Mouse (Mus musculus) intestine, embryonic 14.5 days (tissue): ENCODE measurements at regions not wholly inside any gene's neighbourhood (a gene's known extent, or its start where the extent isn't known, plus 50 kb on each side); places are given as distances from the start of the nearest gene placed in this dataset.

Experiments used
- ATAC-seq: fragments of 200-750 bp; cut with Nextera tagmentation; replicated peaks from 2 replicates; pipeline ENCODE4 v1.8.0; 2017; ENCODE audit warnings: low read depth, moderate number of reproducible peaks, moderate TSS enrichment, moderate library complexity; ENCODE audit not compliant: low FRiP score, low TSS enrichment
- DNase-seq: peaks from one replicate; pipeline ENCODE4 v3.0.0-alpha.2; 2018; ENCODE audit warnings: low spot score
- H3K27ac ChIP-seq: fragments of 300-500 bp; sonication (generic); 2 replicates; pipeline ENCODE4 v1.5.1; 2014; ENCODE audit warnings: low read depth, mild to moderate bottlenecking, control low read depth
- H3K27me3 ChIP-seq: fragments of 300-500 bp; sonication (generic); replicated peaks from 2 replicates; pipeline ENCODE4 v1.6.1; 2014; ENCODE audit warnings: low read length, control low read depth; ENCODE audit not compliant: control insufficient read depth, insufficient read depth
- H3K36me3 ChIP-seq: fragments of 300-500 bp; sonication (generic); 2 replicates; pipeline ENCODE4 v1.6.1; 2014; ENCODE audit warnings: low read length, control low read depth; ENCODE audit not compliant: control insufficient read depth, insufficient read depth
- H3K4me1 ChIP-seq: fragments of 300-500 bp; sonication (generic); replicated peaks from 2 replicates; pipeline ENCODE4 v1.6.1; 2014; ENCODE audit warnings: low read length, control low read depth, mixed read lengths; ENCODE audit not compliant: control insufficient read depth, insufficient read depth
- H3K4me2 ChIP-seq: fragments of 300-500 bp; sonication (generic); 2 replicates; pipeline ENCODE4 v1.6.1; 2014; ENCODE audit warnings: low read length
- H3K4me3 ChIP-seq: fragments of 300-500 bp; sonication (generic); 2 replicates; pipeline ENCODE4 v1.5.1; 2014; ENCODE audit warnings: low read depth, low read length, control low read depth, mixed read lengths
- H3K9ac ChIP-seq: fragments of 300-500 bp; sonication (generic); 2 replicates; pipeline ENCODE4 v1.6.1; 2014; ENCODE audit warnings: mild to moderate bottlenecking, low read length
- H3K9me3 ChIP-seq: fragments of 300-500 bp; sonication (generic); 2 replicates; pipeline ENCODE4 v1.6.1; 2016; ENCODE audit warnings: low read length, control low read depth; ENCODE audit not compliant: control insufficient read depth
- WGBS: fragments of 180-500 bp; shearing (Covaris S2); extraction: QIAGEN DNeasy Blood & Tissue Kit; methylation state at CpG from one replicate; pipeline ENCODE4 v1.1.7; 2014; 5-methylcytosine and 5-hydroxymethylcytosine counted together

DNA sequence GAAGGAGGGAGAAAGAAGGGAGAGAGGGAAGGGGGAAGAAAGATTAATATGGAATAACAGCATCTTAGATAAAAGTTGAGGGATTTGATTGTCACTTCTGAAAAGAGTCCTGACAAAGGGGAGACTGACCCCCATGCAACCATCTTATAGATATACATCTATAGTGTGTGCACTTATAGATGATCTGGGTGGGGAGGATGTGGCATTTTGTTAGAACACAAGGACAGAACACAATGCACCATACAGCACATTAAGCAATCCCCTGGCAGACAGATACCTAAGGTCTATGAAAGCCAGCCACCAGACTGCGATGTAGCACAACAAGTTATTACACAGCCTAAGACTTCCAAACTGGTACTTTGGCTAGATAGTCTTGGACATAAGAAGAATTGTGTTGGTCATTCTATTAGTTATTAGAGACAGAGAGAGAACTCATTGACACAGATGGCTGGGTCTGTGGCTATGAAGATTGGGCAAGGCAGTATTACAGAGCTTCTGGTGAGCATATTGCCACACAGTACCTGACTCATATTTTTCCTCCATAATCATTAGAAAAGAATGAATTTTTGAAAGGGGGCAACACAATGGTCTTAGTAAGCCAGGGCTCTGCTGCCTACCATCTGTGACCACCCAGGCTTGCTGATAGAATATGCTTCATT, 126.3 kb upstream of the Itgb1 start:
- Histone ChIP-seq H3K4me1 (no peaks in the 10 kb centered on the region), H3K27ac (no peak overlapping the region), H3K9ac (no peak overlapping the region), H3K4me2 (no peak overlapping the region), H3K27me3 (no peaks in the 10 kb centered on the region), H3K4me3 (no peak overlapping the region), H3K36me3 (no peaks in the 10 kb centered on the region), H3K9me3 (no peaks in the 10 kb centered on the region)
- DNase-seq (no peak), ATAC-seq (no peak)
- WGBS: 96% methylated on average over 1 of the region's 1 CpGs

- Histone ChIP-seq H3K4me1 (no peaks in the 10 kb centered on the region), H3K27ac (no peak overlapping the region)
- WGBS: 42% methylated on average over 2 of the region's 2 CpGs
Observed at GRCm38 (mm10) chr8:128560418-128560817, 125.0 kb upstream of the Itgb1 start.

DNA sequence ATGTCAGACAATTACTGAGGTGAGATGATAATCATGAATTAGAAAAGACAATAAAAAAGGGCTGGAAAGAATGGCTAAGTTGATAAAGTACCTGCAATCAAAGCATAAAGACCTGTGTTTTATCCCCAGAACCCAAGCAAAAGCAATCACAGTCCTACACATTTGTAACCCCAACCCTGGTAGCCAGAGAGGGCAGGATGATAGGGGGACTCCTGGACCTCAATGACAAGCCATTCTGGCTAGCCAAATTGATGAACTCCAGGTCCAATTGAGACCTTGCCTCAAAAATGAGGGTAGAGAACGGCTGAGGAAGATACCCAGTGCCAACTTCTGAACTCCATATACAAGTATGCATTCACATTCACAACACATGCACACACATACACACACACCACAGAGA, 124.4 kb upstream of the Itgb1 start:
- no peak for ATAC-seq
- Histone ChIP-seq H3K27me3 (no peaks in the 10 kb centered on the region), H3K4me3 (no peak overlapping the region), H3K9ac (no peak overlapping the region), H3K27ac (no peak overlapping the region), H3K9me3 (no peaks in the 10 kb centered on the region), H3K4me2 (no peak overlapping the region), H3K36me3 (no peaks in the 10 kb centered on the region), H3K4me1 (no peaks in the 10 kb centered on the region)
- DNase-seq: no peak
- WGBS: 87% methylated on average over 1 of the region's 1 CpGs

More at GRCm38 (mm10) chr8:128560418-128560817, 125.0 kb upstream of the Itgb1 start:
- Histone ChIP-seq H3K27me3 (no peaks in the 10 kb centered on the region), H3K9ac (no peak overlapping the region), H3K4me3 (no peak overlapping the region), H3K36me3 (no peaks in the 10 kb centered on the region), H3K4me2 (no peak overlapping the region), H3K9me3 (no peaks in the 10 kb centered on the region)
- DNase-seq: no peak
- ATAC-seq: no peak

- Histone ChIP-seq H3K4me1 (no peaks in the 10 kb centered on the region), H3K9me3 (no peaks in the 10 kb centered on the region), H3K27me3 (no peaks in the 10 kb centered on the region), H3K36me3 (no peaks in the 10 kb centered on the region), H3K27ac (no peak overlapping the region), H3K9ac (no peak overlapping the region), H3K4me3 (no peak overlapping the region), H3K4me2 (no peak overlapping the region)
- ATAC-seq (no peak), DNase-seq (no peak)
- WGBS: 53% methylated on average over 3 of the region's 3 CpGs
Observed at GRCm38 (mm10) chr8:128562625-128563024, 122.8 kb upstream of the Itgb1 start.

DNA sequence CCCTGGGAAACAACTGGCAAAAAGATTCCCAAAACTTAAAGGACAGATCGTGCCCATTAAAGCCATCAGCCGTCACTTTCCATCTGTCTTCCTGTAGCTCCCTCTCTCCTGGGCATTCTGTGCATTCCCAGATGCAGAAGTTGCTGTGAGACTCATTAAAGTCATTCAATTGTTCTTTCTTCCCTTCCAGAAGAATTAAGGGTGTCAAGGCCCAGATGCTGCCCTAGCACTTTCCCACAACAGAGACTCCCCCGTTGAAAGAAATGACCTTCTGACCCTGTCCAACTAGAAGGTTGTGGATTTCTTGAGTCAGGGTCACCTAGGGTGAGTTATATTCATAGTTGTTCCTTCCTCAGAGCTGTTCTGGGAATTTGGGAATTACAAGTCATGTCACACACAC, 121.7 kb upstream of the Itgb1 start:
- no peaks in the 10 kb centered on the region for H3K36me3 ChIP-seq
- no peak overlapping the region for H3K9ac ChIP-seq
- no peak overlapping the region for H3K27ac ChIP-seq
- no peak overlapping the region for H3K4me3 ChIP-seq
- no peak for ATAC-seq
- no peaks in the 10 kb centered on the region for H3K9me3 ChIP-seq
- H3K27me3 ChIP-seq: no peaks in the 10 kb centered on the region
- 66% methylated on average over 3 of the region's 3 CpGs for WGBS
- no peak for DNase-seq
- no peak overlapping the region for H3K4me2 ChIP-seq
- H3K4me1 ChIP-seq: no peaks in the 10 kb centered on the region

GRCm38 (mm10) chr8:128572291-128572690, 113.2 kb upstream of the Itgb1 start:
- Histone ChIP-seq H3K4me3 (no peak overlapping the region), H3K27me3 (no peaks in the 10 kb centered on the region)

GRCm38 (mm10) chr8:128594114-128594513, 91.3 kb upstream of the Itgb1 start:
- 72% methylated on average over 2 of the region's 2 CpGs for WGBS
- Histone ChIP-seq H3K27ac (no peak overlapping the region), H3K4me3 (no peak overlapping the region), H3K9ac (no peak overlapping the region), H3K4me2 (no peak overlapping the region), H3K4me1 (no peaks in the 10 kb centered on the region), H3K36me3 (no peaks in the 10 kb centered on the region), H3K27me3 (no peaks in the 10 kb centered on the region), H3K9me3 (no peaks in the 10 kb centered on the region)
- DNase-seq: no peak
- no peak for ATAC-seq

More at GRCm38 (mm10) chr8:128572291-128572690, 113.2 kb upstream of the Itgb1 start:
- ATAC-seq (no peak), DNase-seq (no peak)
- Histone ChIP-seq H3K4me2 (no peak overlapping the region), H3K9ac (no peak overlapping the region), H3K9me3 (no peaks in the 10 kb centered on the region), H3K36me3 (no peaks in the 10 kb centered on the region), H3K4me1 (no peaks in the 10 kb centered on the region), H3K27ac (no peak overlapping the region)

DNA sequence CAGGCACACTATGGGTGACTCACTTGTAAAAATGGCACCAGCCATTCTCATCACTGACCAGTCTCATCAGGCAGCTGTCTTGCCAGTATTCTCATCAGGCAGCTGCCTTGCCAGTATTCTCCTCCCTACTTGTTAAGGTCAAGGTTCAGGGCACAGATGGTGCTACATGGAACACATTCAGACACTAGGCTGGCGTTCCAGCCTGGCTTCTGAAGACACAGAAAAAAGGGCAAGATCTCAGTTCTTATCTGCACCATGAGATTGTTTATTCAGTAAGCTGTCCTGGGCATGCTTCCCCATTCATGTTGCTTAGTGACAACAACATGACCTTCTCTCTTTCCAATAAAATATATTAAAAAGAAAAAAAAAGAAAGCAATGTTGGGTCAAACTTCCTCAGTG, 90.7 kb upstream of the Itgb1 start:
- Histone ChIP-seq H3K27ac (no peak overlapping the region), H3K9me3 (no peaks in the 10 kb centered on the region), H3K4me3 (no peak overlapping the region), H3K4me1 (no peaks in the 10 kb centered on the region), H3K27me3 (no peaks in the 10 kb centered on the region), H3K36me3 (no peaks in the 10 kb centered on the region), H3K4me2 (no peak overlapping the region), H3K9ac (no peak overlapping the region)
- DNase-seq: no peak
- 26% methylated on average over 1 of the region's 1 CpGs for WGBS
- no peak for ATAC-seq

GRCm38 (mm10) chr8:128605588-128605987, 79.9 kb upstream of the Itgb1 start:
- H3K4me3 ChIP-seq: no peak overlapping the region
- H3K27me3 ChIP-seq: no peaks in the 10 kb centered on the region
- WGBS: 87% methylated on average over 3 of the region's 3 CpGs
- no peak for DNase-seq
- H3K9me3 ChIP-seq: no peaks in the 10 kb centered on the region
- no peaks in the 10 kb centered on the region for H3K36me3 ChIP-seq
- no peaks in the 10 kb centered on the region for H3K4me1 ChIP-seq
- no peak overlapping the region for H3K9ac ChIP-seq
- no peak overlapping the region for H3K4me2 ChIP-seq
- H3K27ac ChIP-seq: no peak overlapping the region
- ATAC-seq: no peak
